Mouse (Mus musculus) bone marrow, adult 2 months (tissue): ENCODE measurements around the gene Agk. TPM values are rescaled to one million over a fixed set of nuclear protein-coding genes. Genes with fewer than 3 reads are reported as not detected.

Source experiments
- H3K27ac ChIP-seq: fragments of 200-500 bp; 2 replicates; pipeline ENCODE4 v1.5.1; 2012; ENCODE audit warnings: low read depth, mild to moderate bottlenecking, control low read depth, inconsistent platforms, low read length; ENCODE audit not compliant: control insufficient read depth, poor library complexity, insufficient read depth
- H3K4me1 ChIP-seq: fragments of 200-500 bp; 2 replicates; pipeline ENCODE4 v1.6.1; 2011; ENCODE audit warnings: low read length; ENCODE audit not compliant: control insufficient read depth, insufficient read depth
- H3K4me3 ChIP-seq: fragments of 200-500 bp; replicated peaks from 2 replicates; pipeline ENCODE3; 2011; ENCODE audit warnings: mild to moderate bottlenecking, low read depth, low read length, control low read depth; ENCODE audit not compliant: control insufficient read depth
- CTCF ChIP-seq: fragments of 200-500 bp; IDR thresholded peaks from 2 replicates; pipeline ENCODE4 v1.5.1; 2011; ENCODE audit warnings: low read length, control low read depth; ENCODE audit not compliant: control insufficient read depth, insufficient read depth
- POLR2A ChIP-seq: fragments of 200-500 bp; IDR thresholded peaks from 2 replicates; pipeline ENCODE4 v1.6.1; 2011; ENCODE audit warnings: low read depth, mild to moderate bottlenecking, control low read depth, low read length, borderline replicate concordance; ENCODE audit not compliant: control insufficient read depth
- WGBS: fragments of 180-500 bp; shearing (Covaris S2); methylation state at CpG from one replicate; pipeline ENCODE4 v1.1.7; 2018; 5-methylcytosine and 5-hydroxymethylcytosine counted together
- polyA plus RNA-seq: library from polyadenylated mRNA; stranded (reverse); fragments of >200 nt; gene quantifications from 2 replicates; pipeline ENCODE4 v1.2.4, GENCODE M21; 2011; ENCODE audit warnings: low replicate concordance; ENCODE audit not compliant: missing spikeins, insufficient read depth, insufficient read length

Agk gene
- polyA plus RNA-seq, 1 experiment, result 3.5 TPM

- TF ChIP-seq POLR2A (no peak), CTCF (no peak)
- no peak overlapping the region for H3K27ac ChIP-seq
- H3K4me3 ChIP-seq, result no peak overlapping the region
- 93% methylated on average over 4 of the region's 4 CpGs for WGBS
- no peaks in the 10 kb centered on the region; the same call in 1 of the 2 replicates for H3K4me1 ChIP-seq
These were observed 93.4 kb downstream of the Agk start for GRCm38 (mm10) chr6:40418386-40418785.

- no peaks in the 10 kb centered on the region; the same call in 1 of the 2 replicates for H3K4me1 ChIP-seq
- WGBS, result 84% methylated on average over 6 of the region's 6 CpGs
- TF ChIP-seq POLR2A, result no peak
- no peak for TF ChIP-seq CTCF
- H3K27ac ChIP-seq, result no peak overlapping the region
- H3K4me3 ChIP-seq, result no peak overlapping the region
These were observed 96.1 kb downstream of the Agk start for GRCm38 (mm10) chr6:40421099-40421498.

GRCm38 (mm10) chr6:40423013-40423412 is 98.0 kb downstream of the Agk start:
- Histone ChIP-seq H3K4me3 (no peak overlapping the region), H3K27ac (no peak overlapping the region), H3K4me1 (no peaks in the 10 kb centered on the region; the same call in 1 of the 2 replicates)
- 81% methylated on average over 1 of the region's 1 CpGs for WGBS
- TF ChIP-seq CTCF (no peak), POLR2A (no peak)

- no peak overlapping the region for H3K4me3 ChIP-seq
- H3K27ac ChIP-seq, result no peak overlapping the region
- TF ChIP-seq POLR2A, result no peak
- TF ChIP-seq CTCF, result peak; percentile 67
- H3K4me1 ChIP-seq, result no peaks in the 10 kb centered on the region; the same call in 1 of the 2 replicates
- WGBS, result 53% methylated on average over 1 of the region's 1 CpGs
These were observed 98.8 kb downstream of the Agk start for GRCm38 (mm10) chr6:40423774-40424173.

- Histone ChIP-seq H3K27ac (no peak overlapping the region), H3K4me3 (no peak overlapping the region), H3K4me1 (peaks cover 5% of the 10 kb centered on the region)
- no peak for TF ChIP-seq POLR2A
- TF ChIP-seq CTCF, result no peak
- WGBS, result 80% methylated on average over 7 of the region's 7 CpGs
These were observed 102.5 kb downstream of the Agk start for GRCm38 (mm10) chr6:40427441-40427840.

- Histone ChIP-seq H3K27ac (no peak overlapping the region), H3K4me1 (peaks cover 8% of the 10 kb centered on the region), H3K4me3 (no peak overlapping the region)
- TF ChIP-seq POLR2A (no peak), CTCF (no peak)
- WGBS, result 58% methylated on average over 3 of the region's 3 CpGs
These were observed 103.7 kb downstream of the Agk start for GRCm38 (mm10) chr6:40428696-40429095.

GRCm38 (mm10) chr6:40429521-40429931 is 104.6 kb downstream of the Agk start:
- no peak overlapping the region for H3K27ac ChIP-seq
- TF ChIP-seq CTCF (no peak), POLR2A (no peak)
- WGBS, result 81% methylated on average over 4 of the region's 4 CpGs
- H3K4me1 ChIP-seq, result peaks cover 9% of the 10 kb centered on the region
- H3K4me3 ChIP-seq, result no peak overlapping the region

- no peak for TF ChIP-seq CTCF
- TF ChIP-seq POLR2A, result no peak
- WGBS, result 52% methylated on average over 3 of the region's 3 CpGs
- Histone ChIP-seq H3K27ac (no peak overlapping the region), H3K4me1 (peaks cover 9% of the 10 kb centered on the region), H3K4me3 (no peak overlapping the region)
These were observed 105.3 kb downstream of the Agk start for GRCm38 (mm10) chr6:40430251-40430650.

- Histone ChIP-seq H3K4me1 (peaks cover 9% of the 10 kb centered on the region), H3K27ac (no peak overlapping the region), H3K4me3 (no peak overlapping the region)
- WGBS, result 46% methylated on average over 3 of the region's 3 CpGs
- no peak for TF ChIP-seq CTCF
- no peak for TF ChIP-seq POLR2A
These were observed 105.9 kb downstream of the Agk start for GRCm38 (mm10) chr6:40430878-40431277.
